Mouse (Mus musculus) kidney, postnatal 25 days (tissue): ENCODE data around the gene Olfr382.
"Not testable (repeated sequence)": the region's sequence is repeated elsewhere in the genome, so short reads cannot be mapped to it uniquely, and the experiment has no call there.

Source experiments
- DNase-seq, 2 experiments: peaks; one replicate each; pipeline ENCODE4 v3.0.0; 2021; ENCODE audit warnings: mixed read lengths in 2 of 2

Olfr382 gene

GRCm38 (mm10) chr11:73517097-73517496 is at the start of gene Olfr382:
Gene Olfr382 (minus strand): TSS chr11:73517197.
- DNase-seq, result no peak

GRCm38 (mm10) chr11:73528971-73529370 is 12.0 kb upstream of the Olfr382 start:
- not testable (repeated sequence) for DNase-seq

- DNase-seq, result no peak
These were observed 25.5 kb downstream of the Olfr382 start, which contains the start of gene Olfr381 for GRCm38 (mm10) chr11:73491503-73491902. Gene Olfr381 (minus strand): TSS chr11:73491603.
